Mouse (Mus musculus) heart, postnatal 14 days (tissue): ENCODE measurements at regions not wholly inside any gene's neighbourhood (a gene's known extent, or its start where the extent isn't known, plus 50 kb on each side); places are given as distances from the start of the nearest gene placed in this dataset.

Experiments
- microRNA-seq, 2 experiments: library from miRNA; unstranded; fragments of <30 nt; microRNA quantifications; one replicate each; pipeline ENCODE4 v1.2.0; 2021 to 2022

Small RNA genes lying in the stretch of these regions (microRNA-seq; reads per million reads assigned to microRNA genes)
- 0 reads per million in 2 experiments for gene Gm25950
